Mouse (Mus musculus) kidney, adult 2 months (tissue): Measurements from ENCODE around the gene Dapk1.
"Not testable (repeated sequence)": the region's sequence is repeated elsewhere in the genome, so short reads cannot be mapped to it uniquely, and the experiment has no call there.

Experiments
- CTCF ChIP-seq: fragments of 200-500 bp; conservative IDR thresholded peaks from 2 replicates; pipeline ENCODE4 v1.5.1; 2011; ENCODE audit warnings: low read depth, mild to moderate bottlenecking, control low read depth, low read length, moderate library complexity, mixed read lengths; ENCODE audit not compliant: insufficient read depth, insufficient read length
- POLR2A ChIP-seq: fragments of 200-500 bp; IDR thresholded peaks from one replicate; pipeline ENCODE4 v1.6.1; 2011; ENCODE audit warnings: low read depth, low read length, control low read depth

- not testable (repeated sequence) for TF ChIP-seq CTCF, POLR2A
Observed at GRCm38 (mm10) chr13:60610971-60611370, 9.2 kb downstream of the Dapk1 start.
